Mouse (Mus musculus) heart, postnatal 0 days (tissue): ENCODE results near the gene Filip1l.

Experiments
- CTCF ChIP-seq: IDR thresholded peaks from 2 replicates; pipeline ENCODE4 v1.5.1; 2016; ENCODE audit warnings: antibody characterized with exemption, control low read depth, low read depth
- EP300 ChIP-seq: IDR thresholded peaks from 2 replicates; pipeline ENCODE4 v1.6.1; 2016; ENCODE audit warnings: antibody characterized with exemption, low read depth

GRCm38 (mm10) chr16:57412766-57413165 is 59.9 kb downstream of the Filip1l start:
- TF ChIP-seq CTCF (no peak), EP300 (no peak)
